9 mouse cellular contexts compared by ENCODE assay signal in the genomic region with DNA sequence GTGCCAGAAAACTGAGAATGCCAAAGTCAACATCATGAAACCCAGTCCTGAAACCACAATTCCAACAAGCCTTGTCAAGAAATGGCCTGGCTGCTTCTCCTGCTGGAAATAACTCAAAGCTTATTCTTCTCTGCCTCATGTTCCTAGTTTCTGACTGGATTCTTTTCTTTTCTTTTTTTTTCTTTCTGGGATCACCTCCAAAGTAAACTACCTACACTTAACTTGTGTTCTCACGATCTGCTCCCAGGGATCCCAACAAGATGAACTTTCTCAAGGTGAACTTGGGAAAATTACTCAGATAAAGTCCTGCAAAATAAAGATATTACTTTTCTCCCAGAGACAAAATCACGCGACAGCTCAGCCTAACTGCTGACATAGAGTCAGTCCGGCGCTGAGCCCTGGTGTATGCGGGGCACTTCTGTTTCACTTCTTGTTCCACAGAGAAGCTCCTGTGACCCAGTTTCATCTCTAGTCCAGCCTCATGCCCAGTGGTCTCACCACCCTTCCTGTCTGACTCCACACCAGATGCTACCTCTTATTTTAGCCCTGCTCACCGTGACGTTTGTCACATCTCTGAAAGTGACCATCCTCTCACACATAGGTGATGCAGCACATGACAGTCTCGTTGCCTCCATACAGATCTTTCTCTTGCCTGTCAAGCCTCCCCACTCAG. TPM values are rescaled to one million over a fixed set of nuclear protein-coding genes. Genes with fewer than 3 reads are reported as not detected.
DNase-seq lines count a peak whose midpoint lies in the region; ATAC-seq lines count a peak whose summit lies in the region.
"Had no signal": no experiment of that assay in that cellular context is flagged by ENCODE, and none has a peak within 500 bp of the region (broad histone marks: within the 10 kb centered on the region; RNA-seq: fewer than 3 reads in every experiment).

No protein-coding gene starts in this region.

- no peak for ATAC-seq in inflammation-experienced regulatory T-cells, adult 6 months

- DNase-seq in heart, adult 11 months, result peak; percentile 96
- DNase-seq in heart, postnatal 25 days (ENCODE audit: low spot score), result no peak
- peak; percentile 50 to 59 for DNase-seq in right cerebral cortex, postnatal 10 days (ENCODE audit: low spot score in 2 of 2)
- DNase-seq in right cerebral cortex, adult 18-20 months, result no peak
- DNase-seq in heart, postnatal 4 days, result peak; percentile 25
- peak; percentile 60 for DNase-seq in natural killer cell, adult 2 months (ENCODE audit: low spot score in 2 of 2)
- DNase-seq in ovary, postnatal 10 days (ENCODE audit: low spot score), result no peak
- DNase-seq: thymus, postnatal 25 days had no signal

- intact Hi-C loops in heart, postnatal 25 days (cut with DNase I), result no loop called here

RNA-seq across cellular contexts. Expression of gene Eed, which starts 53.0 kb away (rescaled TPM):
- 10 to 100 TPM; 22.3 to 28.0 TPM for total RNA-seq in heart, postnatal 25 days (2021)
- total RNA-seq in heart, postnatal 4 days (2021), result 10 to 100 TPM; 34.7 to 37.8 TPM
- 10 to 100 TPM; 75.2 to 96.7 (median 91.0) TPM for polyA plus RNA-seq in inflammation-experienced regulatory T-cells, adult 6 months (2017; shearing (Covaris generic))

Comparison
In these comparisons a context has a peak if more than half of its experiments do, and no peak if none do; other contexts are left out.
1. DNase-seq: peak in heart, adult 11 months (single experiment), right cerebral cortex, postnatal 10 days (2 of 2), heart, postnatal 4 days (single experiment) and natural killer cell, adult 2 months (2 of 2); none in heart, postnatal 25 days (single experiment), right cerebral cortex, adult 18-20 months (single experiment) and ovary, postnatal 10 days (single experiment).